Mouse (Mus musculus): ENCODE measurements around the gene Fat3. TPM values are rescaled to one million over a fixed set of nuclear protein-coding genes. Genes with fewer than 3 reads are reported as not detected.

The Fat3 gene
- polyA plus RNA-seq, 1 experiment from 2014 or later, result 11.7 TPM

GRCm38 (mm10) chr9:16304949-16305348, 196.1 kb downstream of the Fat3 start:
- Histone ChIP-seq H3K36me3 (no peaks in the 10 kb centered on the region), H3K4me1 (peaks cover 15% of the 10 kb centered on the region; the same call in 1 of the 2 replicates), H3K4me3 (no peak overlapping the region), H3K27ac (replicated peaks) (no peak overlapping the region), H3K9ac (replicated peaks) (no peak overlapping the region), H3K27me3 (no peaks in the 10 kb centered on the region), H3K4me2 (replicated peaks) (no peak overlapping the region), H3K9me3 (no peaks in the 10 kb centered on the region)
- no peak for ATAC-seq (replicated peaks)
- 37% methylated on average over 2 of the region's 2 CpGs for WGBS

- H3K4me1 ChIP-seq, result peaks cover 15% of the 10 kb centered on the region; the same call in 1 of the 2 replicates
- H3K9ac ChIP-seq (replicated peaks), result no peak overlapping the region
- H3K4me2 ChIP-seq (replicated peaks), result no peak overlapping the region
- no peaks in the 10 kb centered on the region for H3K36me3 ChIP-seq
- ATAC-seq (replicated peaks), result no peak
- H3K27ac ChIP-seq (replicated peaks), result no peak overlapping the region
- H3K9me3 ChIP-seq, result no peaks in the 10 kb centered on the region
- no peaks in the 10 kb centered on the region for H3K27me3 ChIP-seq
- 84% methylated on average over 3 of the region's 3 CpGs for WGBS
- H3K4me3 ChIP-seq, result no peak overlapping the region
Measured at GRCm38 (mm10) chr9:16302484-16302883, 198.6 kb downstream of the Fat3 start.

GRCm38 (mm10) chr9:16297935-16298334, 203.2 kb downstream of the Fat3 start:
- Histone ChIP-seq H3K27me3 (no peaks in the 10 kb centered on the region), H3K4me1 (peaks cover 14% of the 10 kb centered on the region), H3K4me2 (replicated peaks) (no peak overlapping the region), H3K4me3 (no peak overlapping the region), H3K27ac (replicated peaks) (no peak overlapping the region), H3K9ac (replicated peaks) (no peak overlapping the region), H3K9me3 (no peaks in the 10 kb centered on the region), H3K36me3 (no peaks in the 10 kb centered on the region)
- WGBS, result 64% methylated on average over 3 of the region's 3 CpGs
- no peak for ATAC-seq (replicated peaks)

- H3K27me3 ChIP-seq, result no peaks in the 10 kb centered on the region
- WGBS, result 15% methylated on average over 6 of the region's 6 CpGs
- H3K4me2 ChIP-seq (replicated peaks), result no peak overlapping the region
- no peak overlapping the region for H3K4me3 ChIP-seq
- no peak overlapping the region for H3K9ac ChIP-seq (replicated peaks)
- H3K4me1 ChIP-seq, result peaks cover 22% of the 10 kb centered on the region
- H3K27ac ChIP-seq (replicated peaks), result peak overlapping the region; percentile 60; the same call in 1 of the 2 replicates
- H3K36me3 ChIP-seq, result no peaks in the 10 kb centered on the region
- peak; percentile 49 for ATAC-seq (replicated peaks)
- no peaks in the 10 kb centered on the region for H3K9me3 ChIP-seq
Measured at GRCm38 (mm10) chr9:16293928-16294806, 206.9 kb downstream of the Fat3 start.

GRCm38 (mm10) chr9:16292492-16292891, 208.6 kb downstream of the Fat3 start:
- no peak overlapping the region for H3K4me2 ChIP-seq (replicated peaks)
- H3K9ac ChIP-seq (replicated peaks), result no peak overlapping the region
- no peak for ATAC-seq (replicated peaks)
- H3K4me1 ChIP-seq, result peaks cover 22% of the 10 kb centered on the region
- no peak overlapping the region for H3K4me3 ChIP-seq
- WGBS, result 86% methylated on average over 2 of the region's 2 CpGs
- H3K9me3 ChIP-seq, result no peaks in the 10 kb centered on the region
- H3K27ac ChIP-seq (replicated peaks), result no peak overlapping the region
- H3K36me3 ChIP-seq, result no peaks in the 10 kb centered on the region
- H3K27me3 ChIP-seq, result no peaks in the 10 kb centered on the region

- no peak overlapping the region for H3K4me3 ChIP-seq
- no peak overlapping the region for H3K4me2 ChIP-seq (replicated peaks)
- H3K27me3 ChIP-seq, result no peaks in the 10 kb centered on the region
- no peak overlapping the region for H3K27ac ChIP-seq (replicated peaks)
- 92% methylated on average over 2 of the region's 2 CpGs for WGBS
- no peaks in the 10 kb centered on the region for H3K36me3 ChIP-seq
- no peak overlapping the region for H3K9ac ChIP-seq (replicated peaks)
- ATAC-seq (replicated peaks), result no peak
- peaks cover 22% of the 10 kb centered on the region for H3K4me1 ChIP-seq
- no peaks in the 10 kb centered on the region for H3K9me3 ChIP-seq
Measured at GRCm38 (mm10) chr9:16290911-16291310, 210.2 kb downstream of the Fat3 start.

GRCm38 (mm10) chr9:16283033-16283432, 218.1 kb downstream of the Fat3 start:
- Histone ChIP-seq H3K9me3 (no peaks in the 10 kb centered on the region), H3K4me1 (no peaks in the 10 kb centered on the region), H3K36me3 (no peaks in the 10 kb centered on the region), H3K27ac (replicated peaks) (no peak overlapping the region), H3K9ac (replicated peaks) (no peak overlapping the region), H3K4me2 (replicated peaks) (no peak overlapping the region), H3K27me3 (no peaks in the 10 kb centered on the region), H3K4me3 (no peak overlapping the region)
- 95% methylated on average over 1 of the region's 1 CpGs for WGBS
- no peak for ATAC-seq (replicated peaks)

GRCm38 (mm10) chr9:16282291-16282804, 218.7 kb downstream of the Fat3 start:
- no peaks in the 10 kb centered on the region for H3K4me1 ChIP-seq
- no peaks in the 10 kb centered on the region for H3K27me3 ChIP-seq
- no peak for ATAC-seq (replicated peaks)

GRCm38 (mm10) chr9:16275589-16275988, 225.5 kb downstream of the Fat3 start:
- 53% methylated on average over 2 of the region's 2 CpGs for WGBS
- Histone ChIP-seq H3K27ac (replicated peaks) (no peak overlapping the region), H3K9ac (replicated peaks) (no peak overlapping the region), H3K4me3 (no peak overlapping the region), H3K36me3 (no peaks in the 10 kb centered on the region), H3K27me3 (no peaks in the 10 kb centered on the region), H3K4me1 (no peaks in the 10 kb centered on the region), H3K4me2 (replicated peaks) (no peak overlapping the region), H3K9me3 (no peaks in the 10 kb centered on the region)
- ATAC-seq (replicated peaks), result no peak

More at GRCm38 (mm10) chr9:16282291-16282804, 218.7 kb downstream of the Fat3 start:
- Histone ChIP-seq H3K9ac (replicated peaks) (no peak overlapping the region), H3K36me3 (no peaks in the 10 kb centered on the region), H3K27ac (replicated peaks) (no peak overlapping the region), H3K4me2 (replicated peaks) (no peak overlapping the region), H3K4me3 (no peak overlapping the region), H3K9me3 (no peaks in the 10 kb centered on the region)

- Histone ChIP-seq H3K4me1 (no peaks in the 10 kb centered on the region), H3K27ac (replicated peaks) (no peak overlapping the region), H3K4me2 (replicated peaks) (no peak overlapping the region), H3K27me3 (no peaks in the 10 kb centered on the region), H3K36me3 (no peaks in the 10 kb centered on the region), H3K9me3 (no peaks in the 10 kb centered on the region), H3K9ac (replicated peaks) (no peak overlapping the region), H3K4me3 (no peak overlapping the region)
- no peak for ATAC-seq (replicated peaks)
- WGBS, result 73% methylated on average over 4 of the region's 4 CpGs
Measured at GRCm38 (mm10) chr9:16274130-16274529, 227.0 kb downstream of the Fat3 start.

GRCm38 (mm10) chr9:16272810-16273209, 228.3 kb downstream of the Fat3 start:
- Histone ChIP-seq H3K27me3 (no peaks in the 10 kb centered on the region), H3K36me3 (no peaks in the 10 kb centered on the region), H3K4me1 (no peaks in the 10 kb centered on the region), H3K4me2 (replicated peaks) (no peak overlapping the region), H3K4me3 (no peak overlapping the region), H3K9me3 (no peaks in the 10 kb centered on the region), H3K27ac (replicated peaks) (no peak overlapping the region), H3K9ac (replicated peaks) (no peak overlapping the region)
- no peak for ATAC-seq (replicated peaks)
- WGBS, result 89% methylated on average over 1 of the region's 1 CpGs

- no peak for ATAC-seq (replicated peaks)
- Histone ChIP-seq H3K4me1 (no peaks in the 10 kb centered on the region), H3K27ac (replicated peaks) (no peak overlapping the region), H3K27me3 (no peaks in the 10 kb centered on the region), H3K36me3 (no peaks in the 10 kb centered on the region), H3K4me3 (no peak overlapping the region), H3K9ac (replicated peaks) (no peak overlapping the region), H3K4me2 (replicated peaks) (no peak overlapping the region), H3K9me3 (no peaks in the 10 kb centered on the region)
Measured at GRCm38 (mm10) chr9:16270768-16271114, 230.3 kb downstream of the Fat3 start.

All from forebrain, embryonic 15.5 days (tissue).